Mouse (Mus musculus): ENCODE measurements at regions not wholly inside any gene's neighbourhood (a gene's known extent, or its start where the extent isn't known, plus 50 kb on each side); places are given as distances from the start of the nearest gene placed in this dataset.

- DNase-seq: peak; percentile 46 to 59
Observed at GRCm38 (mm10) chr3:35102715-35103591, 452.7 kb downstream of the Sox2 start.

GRCm38 (mm10) chr3:35104884-35105283 lies 454.7 kb downstream of the Sox2 start:
- no peak for DNase-seq

GRCm38 (mm10) chr3:35106097-35106496 lies 455.9 kb downstream of the Sox2 start:
- no peak for DNase-seq

- no peak for DNase-seq
Observed at GRCm38 (mm10) chr3:35133477-35133876, 483.3 kb downstream of the Sox2 start.

- DNase-seq: peak; percentile 6 to 9
Observed at GRCm38 (mm10) chr3:35141500-35142220, 491.5 kb downstream of the Sox2 start.

GRCm38 (mm10) chr3:35142683-35143082 lies 492.5 kb downstream of the Sox2 start:
- DNase-seq: no peak

GRCm38 (mm10) chr3:35145569-35145968 lies 495.4 kb downstream of the Sox2 start:
- no peak for DNase-seq

GRCm38 (mm10) chr3:35146681-35147080 lies 496.5 kb downstream of the Sox2 start:
- no peak for DNase-seq

- DNase-seq: peak in 1 of 2 experiments; percentile 10
Observed at GRCm38 (mm10) chr3:35149251-35149691, 499.1 kb downstream of the Sox2 start.

GRCm38 (mm10) chr3:35152191-35152590 lies 502.0 kb downstream of the Sox2 start:
- DNase-seq: peak in 1 of 2 experiments; percentile 8

- DNase-seq: no peak
Observed at GRCm38 (mm10) chr3:35154266-35154665, 504.1 kb downstream of the Sox2 start.

- no peak for DNase-seq
Observed at GRCm38 (mm10) chr3:35168676-35169075, 518.5 kb downstream of the Sox2 start.

GRCm38 (mm10) chr3:35178759-35179440 lies 528.7 kb downstream of the Sox2 start:
- no peak for DNase-seq

- DNase-seq: no peak
Observed at GRCm38 (mm10) chr3:35208526-35208925, 545.4 kb upstream of the Atp11b start.

- DNase-seq: no peak
Observed at GRCm38 (mm10) chr3:35219394-35219793, 534.5 kb upstream of the Atp11b start.

- no peak for DNase-seq
Observed at GRCm38 (mm10) chr3:35221183-35221582, 532.7 kb upstream of the Atp11b start.

GRCm38 (mm10) chr3:35222251-35222650 lies 531.7 kb upstream of the Atp11b start:
- DNase-seq: no peak

- DNase-seq: peak in 1 of 2 experiments; percentile 2
Observed at GRCm38 (mm10) chr3:35225051-35225701, 528.7 kb upstream of the Atp11b start.

- DNase-seq: no peak
Observed at GRCm38 (mm10) chr3:35225774-35226365, 528.0 kb upstream of the Atp11b start.

- no peak for DNase-seq
Observed at GRCm38 (mm10) chr3:35231158-35231928, 522.6 kb upstream of the Atp11b start.

- DNase-seq: no peak
Observed at GRCm38 (mm10) chr3:35232487-35232886, 521.4 kb upstream of the Atp11b start.

- no peak for DNase-seq
Observed at GRCm38 (mm10) chr3:35235066-35235465, 518.8 kb upstream of the Atp11b start.
